Mouse (Mus musculus) thymus, postnatal 36 days (tissue): ENCODE measurements around the gene Atp8a2.

ENCODE experiments used
- DNase-seq, 2 experiments: peaks; one replicate each; pipeline ENCODE4 v3.0.0; 2022; ENCODE audit warnings: mixed read lengths in 2 of 2

Atp8a2 gene

DNA sequence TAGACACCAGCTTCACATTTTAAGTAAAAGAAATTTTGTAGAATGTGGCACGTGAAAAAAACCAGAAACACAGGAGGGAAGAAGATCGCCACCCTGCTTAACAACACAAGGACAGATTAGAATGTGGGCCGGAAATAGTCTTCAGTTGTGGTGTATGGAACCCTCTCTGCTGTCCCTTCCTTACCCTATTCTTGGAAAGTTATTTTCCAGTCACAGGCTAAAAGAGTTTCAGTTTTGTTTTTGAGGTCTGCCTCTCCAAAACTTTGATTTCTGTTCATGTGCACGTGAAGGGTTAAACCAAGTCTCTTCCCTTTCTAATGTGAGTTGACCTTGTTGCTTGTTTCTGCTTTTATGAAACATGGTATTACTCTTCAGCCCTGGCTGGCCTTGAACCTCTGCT, 501.8 kb downstream of the Atp8a2 start:
- DNase-seq = no peak

DNA sequence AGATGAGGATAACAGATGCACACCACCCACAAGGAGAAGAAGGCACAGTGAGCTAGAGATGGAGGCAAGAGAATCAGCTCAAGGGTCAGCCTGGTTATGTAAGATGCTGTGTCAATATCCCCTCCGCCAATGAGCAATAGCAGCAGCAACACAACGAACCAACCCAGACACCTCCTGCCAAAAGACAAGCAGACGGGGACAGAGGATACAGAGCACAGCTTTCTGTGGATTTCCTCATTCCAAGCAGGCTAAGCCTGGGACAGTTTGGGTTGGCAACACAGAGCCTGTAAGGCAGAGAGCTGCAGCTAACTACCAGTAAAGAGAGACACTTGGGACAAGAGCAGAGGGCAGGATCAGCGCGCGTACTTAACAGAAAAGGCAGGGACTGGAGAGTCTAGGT, 504.8 kb downstream of the Atp8a2 start:
- no peak for DNase-seq

DNA sequence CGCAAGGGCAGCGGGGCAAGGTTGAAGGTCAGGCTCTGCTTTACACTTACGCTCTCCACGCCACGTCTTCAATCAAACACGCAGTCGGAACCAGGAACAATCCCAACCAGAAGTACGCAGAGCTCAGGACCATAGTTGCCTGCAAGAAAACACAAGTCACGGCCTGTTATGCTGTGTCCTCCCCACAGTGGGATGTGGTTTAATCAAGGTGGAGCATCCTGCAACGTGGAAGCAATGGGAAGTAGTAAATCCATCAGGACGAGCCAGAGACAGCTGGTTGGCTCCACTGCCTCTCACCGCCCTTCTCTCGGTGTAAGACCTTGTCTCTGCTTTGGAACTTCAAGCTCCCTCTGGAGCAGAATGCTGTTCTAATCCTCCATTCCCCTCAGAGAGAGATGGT, 505.6 kb downstream of the Atp8a2 start:
- no peak for DNase-seq

DNA sequence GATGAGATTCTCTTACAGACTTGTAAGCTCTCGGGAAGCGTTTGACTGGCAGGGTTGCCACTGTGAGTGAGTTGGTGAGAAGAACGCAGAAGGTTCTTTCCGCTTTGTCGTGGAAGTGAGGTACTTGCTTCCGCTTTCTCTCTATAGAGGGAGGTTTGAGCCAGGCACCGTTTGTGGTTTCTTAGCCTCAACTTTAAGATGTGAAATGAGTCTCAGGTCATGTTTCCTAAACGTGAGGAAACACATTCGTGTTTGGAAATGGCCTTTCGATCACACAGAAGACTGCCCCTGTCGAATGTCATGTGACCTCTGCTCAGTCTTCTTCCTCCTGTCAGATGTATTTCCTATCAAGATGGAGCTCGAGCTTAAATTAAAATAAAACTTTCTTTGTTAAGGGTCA, 506.0 kb downstream of the Atp8a2 start:
- DNase-seq = peak; percentile 10 to 13

DNA sequence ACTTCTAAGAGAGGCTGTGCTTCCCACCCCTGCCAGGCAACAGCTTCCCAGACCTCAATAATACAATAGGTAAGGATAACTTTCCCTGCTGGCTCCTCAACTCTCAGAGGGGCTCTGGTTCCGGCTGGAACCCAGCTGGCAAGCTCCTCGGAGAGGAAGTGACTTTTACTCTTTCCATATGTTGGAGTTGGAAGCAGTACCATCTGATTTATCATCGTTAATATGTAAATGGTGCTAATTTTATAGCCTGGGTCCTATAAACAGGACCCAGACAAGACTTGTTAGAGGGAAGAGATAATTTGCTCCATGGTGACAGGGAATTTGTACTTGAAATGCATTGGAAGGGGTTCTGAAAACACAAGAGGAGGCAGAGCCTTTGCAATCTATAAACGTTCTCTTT, 507.4 kb downstream of the Atp8a2 start:
- no peak for DNase-seq

DNA sequence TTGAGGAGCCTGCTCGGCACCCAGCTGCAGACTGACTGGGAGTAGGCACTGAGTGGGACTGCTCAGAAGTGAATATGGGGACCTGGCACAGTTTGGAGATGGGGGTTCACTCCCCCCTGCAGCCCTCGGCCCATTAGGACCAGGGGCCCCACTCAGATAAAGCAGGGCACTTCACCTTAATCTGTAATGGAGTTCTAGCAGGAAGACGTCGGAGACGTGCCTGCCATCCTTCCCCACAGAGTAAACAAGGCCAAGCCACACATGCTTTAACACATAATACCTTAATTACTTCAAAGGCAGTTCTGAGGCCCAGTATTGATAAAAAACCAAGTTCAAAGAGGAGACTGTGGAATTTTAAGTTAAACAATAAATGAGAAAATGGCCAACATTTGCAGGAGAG, 510.8 kb downstream of the Atp8a2 start:
- DNase-seq = no peak

DNA sequence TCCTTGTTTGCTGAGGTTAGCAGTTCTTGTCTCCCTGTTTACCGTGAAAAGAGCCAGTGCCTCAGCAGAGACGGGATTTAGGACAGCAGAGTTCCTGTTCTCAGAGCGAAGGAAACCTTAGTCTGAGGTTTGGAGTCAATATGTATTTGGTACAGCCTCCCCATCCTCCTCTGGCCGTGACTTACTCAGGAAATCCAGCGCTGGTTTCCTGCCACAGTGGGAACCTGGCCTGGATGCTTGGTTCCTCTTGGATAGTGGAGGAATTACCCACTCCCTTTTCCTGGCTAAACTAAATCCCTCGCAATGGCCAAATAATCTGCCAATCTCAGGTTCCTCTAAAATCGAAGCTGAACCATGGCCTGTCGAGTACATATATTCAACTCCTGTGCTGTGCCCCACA, 511.6 kb downstream of the Atp8a2 start:
- DNase-seq = no peak

DNA sequence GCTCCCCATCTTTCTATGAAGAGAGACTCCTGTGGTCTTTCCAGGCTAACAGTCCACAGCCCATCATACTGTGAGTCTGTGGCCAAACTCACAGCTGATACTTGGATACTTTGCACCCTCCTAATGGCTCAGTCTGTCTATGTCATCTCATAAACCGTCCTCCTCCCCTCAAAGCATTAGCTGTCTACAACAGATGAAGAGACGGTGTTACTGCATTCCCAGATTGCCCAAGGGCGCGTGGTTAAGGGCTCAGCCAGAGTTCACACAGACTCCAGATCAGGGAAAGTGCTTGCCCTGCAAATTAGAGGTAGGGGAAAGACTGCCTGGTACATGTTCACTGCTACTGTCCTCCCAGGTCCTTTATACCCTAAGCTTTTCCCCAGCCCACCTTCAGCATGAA, 515.1 kb downstream of the Atp8a2 start:
- no peak for DNase-seq

DNA sequence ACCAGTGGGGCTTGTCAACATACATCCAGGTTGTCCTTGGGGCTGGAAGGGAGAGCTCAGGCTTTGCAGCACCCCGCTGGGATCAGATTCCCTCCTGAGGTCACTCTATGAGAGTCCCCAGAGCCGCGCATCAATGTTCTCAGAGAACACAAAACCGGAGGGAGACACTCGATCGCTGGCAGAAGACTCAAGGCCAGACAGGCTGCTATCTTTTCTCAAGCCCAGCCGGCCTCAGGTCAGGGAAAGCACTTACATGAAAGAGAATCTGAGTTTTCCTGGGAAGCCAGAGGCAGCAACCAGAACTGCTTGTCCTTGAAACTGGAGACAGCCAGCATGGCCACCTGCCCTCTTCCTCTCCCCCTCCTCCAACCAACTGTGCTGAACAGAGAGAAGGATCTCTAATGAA, 519.4 kb downstream of the Atp8a2 start:
- DNase-seq = no peak

DNA sequence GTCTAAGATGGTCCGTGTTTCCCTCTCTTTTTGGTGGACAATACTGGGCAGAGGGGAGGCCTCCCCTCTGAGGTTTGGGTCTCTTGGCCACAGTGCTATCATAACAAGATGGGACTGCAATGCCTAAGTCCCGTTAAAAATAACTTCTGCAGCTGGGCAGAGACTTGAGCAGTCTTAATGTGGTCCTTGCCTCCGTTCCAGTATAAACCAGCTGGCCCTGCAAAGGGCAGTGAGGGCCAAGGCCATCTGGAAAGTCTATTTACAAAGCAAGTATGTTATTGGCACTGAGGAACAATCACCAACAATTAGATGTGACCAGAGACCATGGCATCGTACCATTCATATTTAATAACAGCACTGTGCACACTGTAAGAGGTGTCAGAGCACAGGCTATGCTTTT, 521.6 kb downstream of the Atp8a2 start:
- no peak for DNase-seq

DNA sequence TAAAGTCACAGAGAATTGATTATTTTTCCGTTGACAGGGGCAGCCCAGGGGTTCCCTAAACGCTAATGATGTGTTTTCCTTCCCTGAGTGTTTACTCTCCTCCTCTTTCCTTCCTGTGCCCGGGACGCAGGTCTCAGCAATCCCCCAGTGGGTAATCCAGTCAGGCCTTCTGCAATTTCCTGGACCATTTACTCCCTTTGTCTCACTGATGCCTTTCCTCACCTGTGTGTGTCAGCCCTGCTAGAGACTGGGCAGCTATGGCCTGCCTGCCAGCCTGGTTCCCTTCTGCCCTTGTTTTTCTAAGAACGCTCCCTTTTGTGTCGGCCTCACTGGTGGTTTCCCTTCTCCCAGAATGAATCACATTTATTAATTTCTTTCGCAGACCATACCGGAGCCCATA, 522.4 kb downstream of the Atp8a2 start:
- no peak for DNase-seq

DNA sequence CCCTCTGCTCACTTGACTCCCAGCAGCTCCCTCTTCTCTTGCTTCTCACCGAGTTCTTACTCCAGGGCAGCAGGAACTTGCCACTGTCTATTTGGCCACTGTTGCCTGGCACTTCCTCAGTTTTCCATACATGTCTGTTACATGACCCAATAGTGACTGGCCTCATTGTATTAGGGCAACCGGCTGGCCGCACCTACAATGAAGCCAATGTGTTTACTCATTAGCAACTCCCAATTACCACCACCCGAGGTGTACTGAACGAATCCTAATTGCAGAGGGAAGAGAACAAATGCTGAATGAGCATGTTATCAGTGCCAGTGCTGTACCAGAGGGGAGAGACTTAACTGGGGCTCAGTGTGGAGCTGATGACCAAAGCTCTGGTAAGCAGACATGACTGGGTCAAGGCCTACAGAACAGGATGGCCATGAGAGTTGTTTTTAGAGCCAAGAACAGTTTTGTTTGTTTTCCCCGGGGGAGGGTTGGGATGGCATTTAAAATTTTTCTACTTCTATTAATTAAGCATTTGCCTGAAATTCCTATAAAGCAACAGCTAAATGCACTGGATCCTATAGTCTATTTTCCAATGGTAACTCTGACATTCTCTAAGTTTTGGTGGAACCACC, 524.0 kb downstream of the Atp8a2 start:
- DNase-seq = no peak

DNA sequence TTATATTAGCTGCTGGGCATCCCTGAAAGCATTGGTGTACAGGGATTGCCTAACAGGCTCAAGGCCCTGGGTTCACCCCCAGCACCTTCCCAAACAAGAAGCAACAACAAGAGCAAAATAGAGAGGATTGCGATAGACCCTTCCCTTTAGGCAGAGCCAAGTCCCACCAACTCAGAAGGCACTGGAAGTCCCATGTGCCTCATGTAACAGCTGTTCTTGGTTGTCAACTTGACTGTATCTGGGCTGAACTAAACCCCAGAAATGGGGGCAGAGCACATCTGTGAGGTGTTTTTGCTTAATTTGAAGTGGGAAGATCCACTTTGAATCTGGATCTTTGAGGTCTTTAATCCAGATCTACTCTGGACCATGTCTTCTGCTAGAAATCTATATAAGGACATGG, 539.9 kb downstream of the Atp8a2 start:
- DNase-seq = no peak

DNA sequence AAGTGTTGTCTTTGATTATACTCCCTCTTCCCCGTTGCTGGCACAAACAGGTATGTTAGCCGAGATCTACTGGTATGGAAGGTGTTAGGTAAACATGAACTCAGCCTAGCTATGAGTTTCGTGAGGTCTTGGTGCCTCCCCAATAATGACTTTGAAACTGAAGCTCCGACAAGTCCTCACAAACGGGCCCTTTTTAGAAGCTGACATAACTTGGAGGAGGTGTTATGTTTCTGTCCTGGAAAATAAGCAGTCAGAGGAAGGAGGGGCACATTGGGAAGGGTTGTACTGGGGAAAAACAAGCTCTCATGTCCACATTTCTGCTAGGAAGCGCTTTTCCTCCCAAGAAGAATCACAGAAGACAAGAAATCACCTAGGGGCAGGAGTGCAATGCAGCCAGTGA, 540.4 kb downstream of the Atp8a2 start:
- DNase-seq = no peak

DNA sequence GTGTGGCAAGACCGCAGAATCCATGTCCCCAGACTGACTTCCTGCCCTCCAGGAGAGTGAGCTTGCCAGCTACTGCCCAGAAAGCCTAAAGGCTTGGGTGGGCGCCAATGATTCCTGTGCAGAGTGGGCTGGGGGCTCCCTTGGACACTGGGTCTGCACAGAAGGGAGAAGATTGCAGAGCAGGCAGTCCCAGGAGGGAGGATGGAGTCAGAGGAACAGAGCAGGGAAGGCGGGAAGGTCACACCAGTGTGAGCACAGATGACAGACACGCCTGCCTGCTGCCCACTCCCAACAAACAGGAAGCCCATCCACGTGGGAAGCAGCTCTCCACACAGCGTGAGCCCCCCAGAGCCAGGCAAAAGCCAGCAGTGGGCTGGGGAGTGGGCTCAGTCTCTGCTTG, 547.6 kb downstream of the Atp8a2 start:
- DNase-seq = no peak

DNA sequence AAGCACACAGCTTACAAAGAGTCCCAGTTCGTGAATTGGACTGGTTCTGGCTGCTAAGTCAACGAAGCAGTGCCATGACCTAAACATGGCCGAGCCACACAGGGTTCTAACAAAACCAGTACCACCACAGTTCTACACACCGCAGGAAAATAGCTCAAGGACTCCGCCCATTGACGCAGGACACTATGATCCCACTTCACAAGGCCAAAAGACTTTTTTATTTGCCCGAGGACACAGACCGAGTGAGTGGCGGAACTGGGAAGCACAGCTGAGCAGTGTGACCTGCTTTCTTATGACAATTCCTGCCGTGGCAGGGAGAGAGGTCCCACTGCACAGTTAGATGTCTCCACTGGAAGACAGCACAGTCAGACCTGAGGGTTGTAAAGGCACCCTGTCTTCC, 548.4 kb downstream of the Atp8a2 start:
- no peak for DNase-seq

DNA sequence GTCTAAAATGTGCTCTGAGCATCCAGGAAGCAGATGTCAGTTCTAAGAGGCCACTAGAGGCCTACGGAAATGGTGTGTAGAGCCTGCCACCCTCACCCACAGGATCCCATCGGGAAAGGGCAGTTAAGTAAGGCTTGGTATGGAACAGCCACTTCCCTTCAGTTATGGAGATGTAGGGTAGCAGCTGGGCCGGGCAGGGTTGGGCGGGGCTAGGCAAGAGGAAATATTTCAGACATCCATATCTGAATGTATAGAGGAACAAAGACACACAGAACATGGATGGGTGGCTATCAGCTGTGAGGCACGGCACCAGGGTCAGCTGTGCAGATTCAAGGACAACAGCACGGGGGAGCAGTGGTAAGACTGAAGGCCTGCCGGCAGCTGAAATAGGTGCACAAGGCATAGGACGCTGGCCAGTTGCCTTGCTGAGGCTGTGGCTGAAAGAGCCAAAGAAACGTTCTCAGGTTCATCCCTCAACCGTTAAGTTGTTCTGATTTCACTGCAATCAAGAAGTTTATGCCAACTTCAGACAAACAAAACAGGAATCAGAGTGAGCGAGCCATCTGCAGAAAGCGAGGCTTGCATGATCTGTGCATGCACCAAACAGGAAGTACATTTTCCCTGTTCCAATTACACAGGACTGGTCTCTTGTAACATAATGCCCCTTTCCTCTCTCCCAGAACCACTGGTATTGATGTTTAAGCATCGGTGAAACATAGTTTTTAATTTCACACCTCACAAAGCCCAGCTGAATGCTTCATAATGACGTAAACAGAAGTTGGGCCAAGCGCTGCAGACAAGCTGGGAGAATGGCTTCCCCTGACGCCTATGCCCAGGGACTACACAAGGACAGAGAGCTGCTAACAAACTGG, 549.9 kb downstream of the Atp8a2 start:
- no peak for DNase-seq

DNA sequence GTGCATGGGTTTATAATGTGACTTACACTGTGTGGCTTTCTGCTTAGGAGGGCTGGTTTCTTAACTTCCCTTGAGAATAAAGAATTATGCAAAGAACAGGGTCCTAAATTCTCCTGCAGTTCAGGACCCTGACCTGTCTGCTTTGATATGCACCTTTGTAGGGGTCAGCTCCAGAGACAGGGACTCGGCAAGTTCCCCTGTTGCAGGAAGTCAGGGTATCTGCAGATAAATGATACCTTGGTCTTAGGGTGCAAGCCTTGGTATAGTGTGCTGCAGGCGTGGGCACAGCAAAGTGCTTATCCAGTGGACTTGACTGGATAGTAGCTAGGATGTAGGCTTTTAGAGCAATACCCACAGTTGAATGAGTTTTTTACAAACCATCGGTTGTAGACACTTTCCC, 552.1 kb downstream of the Atp8a2 start:
- DNase-seq = no peak

DNA sequence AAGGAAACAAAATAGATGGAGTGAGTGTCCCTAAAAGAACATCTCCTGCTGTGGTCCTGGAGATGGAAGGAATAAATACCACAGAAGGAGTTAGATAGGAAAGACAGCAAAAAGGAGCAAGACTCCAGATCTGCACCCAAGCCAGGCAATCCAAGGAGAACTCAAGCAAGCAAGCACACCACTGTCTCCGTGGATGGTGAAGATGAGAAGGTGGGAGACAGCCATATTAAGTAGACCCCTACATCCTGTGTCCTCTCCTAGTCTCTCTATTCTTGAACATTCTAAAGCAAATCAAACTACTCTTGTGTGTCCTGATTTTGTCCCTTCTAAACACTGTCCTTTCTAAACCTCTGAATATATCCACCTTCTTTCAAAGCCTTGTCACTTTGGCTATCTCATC, 552.8 kb downstream of the Atp8a2 start:
- DNase-seq = no peak

DNA sequence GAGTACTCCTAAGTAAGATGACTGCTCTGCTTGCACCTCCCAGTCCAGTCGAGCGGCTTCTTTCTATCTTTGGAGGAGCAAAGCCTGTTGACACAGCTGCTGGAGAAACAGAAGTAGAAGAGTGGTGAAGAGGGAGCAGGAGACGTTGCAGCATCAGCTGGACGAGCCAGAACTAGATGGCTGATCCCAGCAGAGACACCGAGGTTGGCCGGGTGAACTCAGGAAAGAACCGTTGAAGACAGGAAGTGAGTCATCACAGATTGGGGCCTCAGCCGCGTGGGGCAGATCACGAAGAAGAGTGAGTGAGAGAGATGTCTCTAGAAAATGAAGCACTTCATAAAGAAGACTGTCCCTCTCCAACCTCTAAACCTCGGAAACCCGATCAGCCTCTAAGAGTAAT, 553.4 kb downstream of the Atp8a2 start:
- peak; percentile 53 to 58 for DNase-seq

DNA sequence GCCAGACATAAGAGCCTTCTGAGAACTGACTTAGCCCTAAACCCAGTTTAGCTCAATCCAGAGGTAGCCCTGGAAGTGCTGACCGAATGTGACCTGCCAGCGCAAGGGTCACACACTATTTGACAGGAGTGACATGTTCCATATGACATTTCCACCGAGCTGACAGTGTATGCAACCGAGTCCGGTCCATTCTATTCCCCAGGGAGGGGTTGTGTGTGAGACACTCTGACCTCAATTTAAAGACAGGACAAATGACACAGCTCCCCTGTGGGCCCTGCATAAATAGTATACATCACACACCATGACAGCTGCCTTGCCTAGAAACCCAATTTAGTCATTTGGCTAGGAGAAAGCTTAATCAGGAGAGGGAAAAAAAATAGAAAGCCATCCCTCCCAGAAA, 555.1 kb downstream of the Atp8a2 start:
- DNase-seq = no peak

DNA sequence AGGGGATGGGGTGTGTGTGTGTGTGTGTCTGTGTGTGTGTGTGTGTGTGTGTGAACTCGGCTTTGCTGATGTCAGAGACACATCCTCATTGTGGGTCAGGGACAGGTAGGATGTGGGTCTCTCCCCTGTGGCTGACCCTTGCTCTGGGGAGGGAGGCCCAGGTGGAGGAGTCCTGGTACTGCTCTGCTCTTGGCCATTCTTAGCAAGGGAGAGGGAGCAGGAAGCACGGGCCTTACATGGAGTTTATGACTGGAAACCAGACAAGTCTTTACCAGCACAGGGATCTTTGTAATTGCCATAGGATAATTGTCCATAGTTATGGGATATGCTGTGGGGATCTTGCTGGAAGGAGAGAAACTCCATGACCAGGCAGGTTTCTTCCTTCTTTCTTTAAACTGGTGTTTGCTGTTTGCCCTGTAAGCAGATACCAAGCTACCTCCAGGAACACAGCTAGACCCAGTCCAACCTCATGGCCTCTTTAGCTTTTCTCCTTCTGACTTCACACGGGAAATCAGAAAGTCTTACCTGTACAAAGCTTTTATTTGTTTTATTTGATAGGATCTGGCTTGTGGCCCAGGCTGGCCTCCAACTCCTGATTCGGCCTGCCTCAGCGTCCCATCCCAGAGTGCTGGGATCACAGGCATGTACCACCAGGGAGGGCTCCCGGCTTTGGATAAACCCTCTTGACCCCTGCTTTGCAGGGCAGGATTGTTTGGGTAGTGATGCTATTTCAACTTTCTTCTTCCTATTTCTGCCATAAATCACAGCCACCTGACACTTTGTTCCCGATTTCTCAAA, 557.9 kb downstream of the Atp8a2 start:
- no peak for DNase-seq

DNA sequence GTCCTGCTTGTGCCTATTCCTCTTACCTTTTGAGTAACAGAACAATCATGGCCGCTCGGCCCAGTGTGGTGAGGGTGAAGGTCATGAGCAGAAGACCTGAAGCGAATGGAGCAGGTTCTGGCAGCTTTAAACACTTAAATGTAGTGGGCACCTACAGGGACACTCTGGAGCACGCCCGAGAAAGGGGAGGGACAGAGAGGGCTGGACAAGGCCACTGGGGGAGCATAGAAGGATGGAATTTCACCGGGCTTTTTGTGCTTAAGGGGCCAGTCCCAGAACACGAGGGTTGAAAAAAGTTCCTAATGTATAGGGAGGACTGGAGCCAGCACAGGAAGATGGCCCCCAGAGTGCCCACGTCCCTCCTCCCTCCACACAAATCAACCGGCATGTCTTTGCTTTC, 563.0 kb downstream of the Atp8a2 start:
- DNase-seq = no peak
